Mouse (Mus musculus): ENCODE data around the gene Cnih4. TPM values are rescaled to one million over a fixed set of nuclear protein-coding genes. Genes with fewer than 3 reads are reported as not detected.

The Cnih4 gene
- 281 TPM for polyA plus RNA-seq (2014; fragmentation: Illumina TruSeq; extraction: RNeasy Lipid Tissue Mini Kit (QIAGEN cat#74804); ENCODE audit: low read depth, low replicate concordance)

GRCm38 (mm10) chr1:181143950-181144836 lies at the start of gene Cnih4, which contains the start of gene Nvl:
Gene Cnih4 (plus strand): TSS chr1:181144693.
Gene Nvl (minus strand): TSS chr1:181144204.

GRCm38 (mm10) chr1:181211920-181212633 lies 67.6 kb downstream of the Cnih4 start, which contains the start of gene Wdr26:
Gene Wdr26 (minus strand): TSS chr1:181212001.

Other genes starting within 250 kb of the Cnih4 start
- gene Pycr2, start 240.4 kb upstream of the Cnih4 start, polyA plus RNA-seq (2014; fragmentation: Illumina TruSeq; extraction: RNeasy Lipid Tissue Mini Kit (QIAGEN cat#74804); ENCODE audit: low read depth, low replicate concordance) = 3.1 TPM
- 1.6 TPM for gene Lefty1, start 209.7 kb upstream of the Cnih4 start, polyA plus RNA-seq (2014; fragmentation: Illumina TruSeq; extraction: RNeasy Lipid Tissue Mini Kit (QIAGEN cat#74804); ENCODE audit: low read depth, low replicate concordance)
- gene Tmem63a, start 202.3 kb upstream of the Cnih4 start, polyA plus RNA-seq (2014; fragmentation: Illumina TruSeq; extraction: RNeasy Lipid Tissue Mini Kit (QIAGEN cat#74804); ENCODE audit: low read depth, low replicate concordance) = 10.2 TPM
- gene Ephx1, start 123.8 kb upstream of the Cnih4 start, polyA plus RNA-seq (2014; fragmentation: Illumina TruSeq; extraction: RNeasy Lipid Tissue Mini Kit (QIAGEN cat#74804); ENCODE audit: low read depth, low replicate concordance) = 157 TPM
- gene 9130409I23Rik, start 93.5 kb upstream of the Cnih4 start, polyA plus RNA-seq (2014; fragmentation: Illumina TruSeq; extraction: RNeasy Lipid Tissue Mini Kit (QIAGEN cat#74804); ENCODE audit: low read depth, low replicate concordance) = not detected
- gene Nvl, start 489 bp upstream of the Cnih4 start, polyA plus RNA-seq (2014; fragmentation: Illumina TruSeq; extraction: RNeasy Lipid Tissue Mini Kit (QIAGEN cat#74804); ENCODE audit: low read depth, low replicate concordance) = 35.7 TPM
- 247 TPM for gene Wdr26, start 67.3 kb downstream of the Cnih4 start, polyA plus RNA-seq (2014; fragmentation: Illumina TruSeq; extraction: RNeasy Lipid Tissue Mini Kit (QIAGEN cat#74804); ENCODE audit: low read depth, low replicate concordance)
- not detected for gene Cnih3, start 207.9 kb downstream of the Cnih4 start, polyA plus RNA-seq (2014; fragmentation: Illumina TruSeq; extraction: RNeasy Lipid Tissue Mini Kit (QIAGEN cat#74804); ENCODE audit: low read depth, low replicate concordance)